Mouse (Mus musculus) urinary bladder, postnatal 10 days (tissue): ENCODE measurements at regions not wholly inside any gene's neighbourhood (a gene's known extent, or its start where the extent isn't known, plus 50 kb on each side); places are given as distances from the start of the nearest gene placed in this dataset.
"Not testable (repeated sequence)": the region's sequence is repeated elsewhere in the genome, so short reads cannot be mapped to it uniquely, and the experiment has no call there.

Experiments used
- DNase-seq: peaks from one replicate; pipeline ENCODE4 v3.0.0; 2022; ENCODE audit warnings: low spot score

GRCm38 (mm10) chr17:16926200-16926599 lies 137.7 kb upstream of the Zfp960 start:
- no peak for DNase-seq

DNA sequence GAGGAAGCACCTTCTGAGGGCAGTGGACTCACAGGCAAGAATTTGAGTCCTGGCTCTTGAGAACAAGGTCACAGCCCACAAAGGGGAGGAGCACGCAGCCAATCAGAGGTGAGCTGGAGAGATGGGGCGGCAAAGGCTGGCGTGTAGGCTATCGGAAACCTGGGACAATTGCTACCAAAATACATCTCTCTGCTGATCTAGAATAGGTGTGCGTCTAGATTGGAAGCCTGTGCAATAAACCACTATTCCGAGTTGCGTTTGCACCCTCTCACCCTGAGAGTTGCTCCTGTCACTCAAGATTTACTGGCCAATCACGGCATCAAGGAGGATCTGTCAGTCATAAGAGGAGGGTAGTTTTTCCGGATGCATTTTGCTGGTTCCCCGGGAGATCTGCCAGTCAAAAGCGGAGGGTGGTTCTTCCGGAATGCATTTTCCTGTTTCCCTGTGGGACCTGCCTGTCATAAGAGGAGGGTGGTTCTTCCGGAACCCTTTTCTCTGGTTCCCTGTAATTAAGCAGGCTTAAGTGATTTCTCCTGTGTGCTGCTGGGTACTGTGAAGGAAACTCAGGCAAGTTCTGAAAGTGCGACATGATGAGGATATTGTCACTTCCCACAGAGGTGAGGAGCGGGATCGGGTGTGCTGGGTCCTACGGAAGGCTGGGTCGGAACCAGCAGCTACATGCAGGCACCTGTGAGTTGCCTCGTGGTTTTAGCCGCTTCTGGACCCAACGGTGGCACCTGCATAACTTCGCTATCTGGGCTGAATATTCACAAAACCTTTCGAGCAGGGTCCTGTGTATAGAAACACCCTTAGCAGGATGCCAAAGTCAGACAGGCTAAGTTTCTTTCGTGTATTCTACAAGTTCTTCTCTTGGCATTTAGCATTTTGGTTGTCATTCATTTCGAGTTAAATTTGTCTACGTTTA lies 112.6 kb upstream of the Zfp960 start:
- DNase-seq = peak; percentile 44

GRCm38 (mm10) chr17:16952146-16952545 lies 111.8 kb upstream of the Zfp960 start:
- not testable (repeated sequence) for DNase-seq

DNA sequence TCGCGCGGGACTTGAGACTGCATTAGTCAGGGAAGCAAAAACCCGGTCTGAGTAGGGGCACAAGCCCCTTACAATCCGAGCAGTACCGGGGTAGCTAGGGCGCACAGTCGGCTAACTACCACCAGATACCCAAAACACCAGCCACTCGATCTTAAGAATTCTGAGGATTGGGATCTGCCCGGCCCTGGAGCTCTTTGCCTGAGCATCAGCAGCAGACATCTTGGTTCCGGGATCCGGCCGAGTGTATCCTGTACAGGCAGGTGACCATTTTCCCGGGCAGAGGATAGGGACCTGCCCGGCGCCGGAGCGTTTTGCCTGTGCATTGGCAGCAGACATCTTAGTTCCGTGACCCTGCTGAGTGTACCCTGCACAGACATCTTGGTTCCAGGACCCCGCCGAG lies 66.7 kb upstream of the Zfp960 start:
- not testable (repeated sequence) for DNase-seq

GRCm38 (mm10) chr17:17004632-17005265 lies 59.2 kb upstream of the Zfp960 start:
- DNase-seq = peak; percentile 30

DNA sequence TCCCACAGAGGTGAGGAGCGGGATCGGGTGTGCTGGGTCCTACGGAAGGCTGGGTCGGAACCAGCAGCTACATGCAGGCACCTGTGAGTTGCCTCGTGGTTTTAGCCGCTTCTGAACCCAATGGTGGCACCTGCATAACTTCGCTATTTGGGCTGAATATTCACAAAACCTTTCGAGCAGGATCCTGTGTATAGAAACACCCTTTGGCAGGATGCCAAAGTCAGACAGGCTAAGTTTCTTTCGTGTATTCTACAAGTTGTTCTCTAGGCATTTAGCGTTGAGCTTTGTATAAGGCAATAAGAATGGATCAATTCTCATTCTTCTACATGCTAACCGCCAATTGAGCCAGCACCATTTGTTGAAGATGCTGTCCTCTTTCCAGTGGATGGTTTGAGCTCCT lies 58.6 kb upstream of the Zfp960 start:
- not testable (repeated sequence) for DNase-seq
